Mouse (Mus musculus) CH12.LX (cell line): ENCODE measurements around the gene Ngef.

Source experiments
- CTCF ChIP-seq, 2 experiments: IDR thresholded peaks in 1 of 2; conservative IDR thresholded peaks in 1 of 2; 2 replicates each; pipeline ENCODE4 v1.5.1; 2011 to 2012; ENCODE audit warnings: low read depth in 2 of 2, low read length in 2 of 2, improper control_type of control experiment in 1 of 2, inconsistent platforms in 1 of 2, mild to moderate bottlenecking in 1 of 2, moderate library complexity in 1 of 2
- EP300 ChIP-seq: IDR thresholded peaks from 2 replicates; pipeline ENCODE4 v1.6.1; 2011; ENCODE audit warnings: low read length, improper control_type of control experiment
- MYC ChIP-seq: IDR thresholded peaks from 2 replicates; pipeline ENCODE4 v1.6.1; 2011; ENCODE audit warnings: low read depth, mild to moderate bottlenecking, improper control_type of control experiment, low read length
- ZKSCAN1 ChIP-seq: IDR thresholded peaks from 2 replicates; pipeline ENCODE4 v1.6.1; 2012; ENCODE audit warnings: low read depth, inconsistent platforms, low read length, improper control_type of control experiment, borderline replicate concordance

DNA sequence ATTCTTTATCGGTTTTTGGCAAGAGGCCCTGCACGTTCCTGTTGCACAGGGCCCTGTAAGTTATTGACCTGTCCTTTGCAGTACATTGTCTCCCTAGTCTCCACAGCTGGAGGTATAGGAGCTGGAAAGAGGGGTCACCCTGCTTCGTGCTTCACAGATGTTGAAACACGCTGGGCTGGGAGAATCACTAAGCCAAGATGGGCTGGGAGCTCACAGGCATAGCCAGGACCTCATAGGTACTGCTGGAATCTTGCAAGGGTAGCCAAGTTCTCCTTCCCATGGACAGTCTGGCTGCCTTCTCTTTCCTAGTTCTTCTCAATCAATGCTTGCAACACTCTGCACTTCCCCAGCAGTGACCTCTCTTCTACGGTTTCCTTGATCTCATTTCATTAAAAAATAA is 409 bp downstream of the Ngef start:
- TF ChIP-seq ZKSCAN1 (no peak), EP300 (no peak), MYC (no peak), CTCF (conservative IDR thresholded peaks at IDR 0.05 in 1 of 2, IDR thresholded peaks at IDR 0.05 in 1 of 2; ENCODE audit: low read depth in 2 of 2, low read length in 2 of 2) (no peak)
